Mouse (Mus musculus) megakaryocyte-erythroid progenitor cell, adult 5-6 weeks (primary cell): ENCODE measurements around the gene Elavl4. TPM values are rescaled to one million over a fixed set of nuclear protein-coding genes. Genes with fewer than 3 reads are reported as not detected.

ENCODE experiments used
- ATAC-seq: replicated peaks from 2 replicates; pipeline ENCODE4 v1.8.0; 2016; ENCODE audit warnings: mild to moderate bottlenecking, inconsistent platforms; ENCODE audit not compliant: severe bottlenecking, poor library complexity, low FRiP score, low TSS enrichment
- total RNA-seq, 2 experiments: library from RNA; stranded (forward) in 1 of 2; stranded (reverse) in 1 of 2; fragments of 200-1000, 215-1000 nt in 1 of 2; fragments of >200 nt in 1 of 2; fragmentation: Nextera tagmentation in 1 of 2; gene quantifications; 2 replicates each; pipeline ENCODE4 v1.2.3; 2014 to 2017

Elavl4 gene
- total RNA-seq, 2 experiments from 2014 or later, result not detected

GRCm38 (mm10) chr4:110284446-110284845 lies 67.3 kb downstream of the Elavl4 start:
- no peak for ATAC-seq

DNA sequence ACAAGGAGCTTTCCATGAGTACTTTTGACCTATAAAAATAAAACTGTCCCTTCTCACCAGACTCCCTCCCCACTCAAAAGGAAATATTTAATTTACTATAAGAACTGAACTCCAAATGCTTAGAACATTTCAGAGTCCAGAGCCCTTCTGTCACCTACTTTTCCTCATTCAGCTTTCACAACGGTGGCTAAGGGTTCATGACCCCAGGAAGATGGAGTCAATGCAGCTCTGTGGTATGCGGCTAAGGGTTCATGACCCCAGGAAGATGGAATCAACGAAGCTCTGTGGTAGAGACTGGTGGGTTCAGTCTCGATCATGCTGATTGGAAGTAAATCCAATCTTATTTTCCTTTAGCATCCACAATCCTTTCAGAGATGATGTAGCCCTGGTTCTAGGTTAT lies 81.7 kb downstream of the Elavl4 start:
- no peak for ATAC-seq

GRCm38 (mm10) chr4:110266804-110267575 lies 84.7 kb downstream of the Elavl4 start:
- no peak for ATAC-seq

DNA sequence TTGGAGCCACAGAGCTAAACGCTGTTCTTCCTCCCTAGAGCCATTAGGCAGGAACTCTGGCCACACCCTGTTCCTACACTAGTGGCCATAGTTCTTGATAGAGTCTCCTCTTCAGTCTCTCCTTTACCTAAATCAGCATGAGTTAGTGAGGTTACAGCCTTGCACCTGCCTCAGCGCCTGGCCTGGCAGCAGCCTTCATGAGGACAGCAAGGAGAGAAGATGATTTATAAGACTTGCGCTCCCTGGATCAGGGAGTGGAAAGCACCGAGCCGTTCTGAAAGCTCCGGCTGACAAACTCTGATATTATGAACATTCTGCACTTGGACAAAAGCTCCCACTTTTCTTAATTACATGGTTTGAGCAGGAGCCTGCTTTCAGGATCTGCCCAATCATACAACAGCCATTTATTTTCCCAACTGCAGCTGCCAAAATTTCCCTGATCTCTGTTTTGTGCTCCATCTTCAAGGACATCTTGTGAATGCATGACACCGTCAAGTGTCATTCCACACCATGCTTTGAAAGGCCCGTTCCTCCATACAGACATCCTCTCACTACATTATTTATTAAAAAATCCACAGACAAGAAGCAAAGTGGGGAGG lies 87.3 kb downstream of the Elavl4 start:
- no peak for ATAC-seq

GRCm38 (mm10) chr4:110257360-110257759 lies 94.3 kb downstream of the Elavl4 start:
- no peak for ATAC-seq

GRCm38 (mm10) chr4:110255617-110256016 lies 96.1 kb downstream of the Elavl4 start:
- no peak for ATAC-seq

GRCm38 (mm10) chr4:110250055-110250454 lies 101.7 kb downstream of the Elavl4 start:
- no peak for ATAC-seq

GRCm38 (mm10) chr4:110242879-110243278 lies 108.8 kb downstream of the Elavl4 start:
- ATAC-seq, result no peak

DNA sequence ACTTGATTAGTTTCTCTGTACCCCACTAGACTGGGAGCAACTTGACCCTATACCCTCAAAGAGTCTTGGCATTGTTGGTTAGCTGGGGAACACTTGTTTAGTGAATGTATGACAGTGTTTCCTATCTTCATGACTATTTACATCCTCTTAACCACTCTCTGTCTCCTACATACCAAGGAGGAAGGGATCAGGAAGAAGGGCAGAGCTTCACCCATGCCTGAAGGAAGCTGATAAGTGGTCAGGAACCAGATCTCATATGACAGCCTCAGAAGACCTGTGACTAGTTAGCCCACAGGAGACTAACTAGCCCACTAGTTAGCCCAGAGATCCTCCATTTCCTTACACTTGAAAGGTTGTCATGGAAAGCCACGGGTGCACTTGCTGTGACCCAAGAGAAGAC lies 117.2 kb downstream of the Elavl4 start:
- no peak for ATAC-seq

GRCm38 (mm10) chr4:110232327-110232726 lies 119.4 kb downstream of the Elavl4 start:
- no peak for ATAC-seq

DNA sequence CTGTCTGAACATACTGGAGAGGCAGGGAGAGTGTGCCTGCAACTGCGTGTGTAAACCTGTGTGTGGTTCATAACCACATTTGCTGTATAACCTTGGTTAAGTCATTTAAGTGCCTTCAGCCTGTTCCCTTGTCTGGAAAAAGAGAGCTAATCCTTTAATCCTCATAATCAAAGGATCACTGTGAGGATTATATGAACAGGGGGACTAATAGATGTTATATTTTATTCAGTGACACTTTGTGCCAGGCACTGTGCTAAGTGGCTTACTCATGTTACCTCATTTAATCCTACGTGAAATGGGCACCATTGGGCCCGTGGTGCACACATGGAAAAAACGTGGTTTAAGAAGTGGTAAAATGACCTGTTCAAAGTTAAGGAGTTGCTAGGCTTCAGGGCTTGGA lies 119.9 kb downstream of the Elavl4 start:
- ATAC-seq, result no peak

- no peak for ATAC-seq
These were observed 122.1 kb downstream of the Elavl4 start for GRCm38 (mm10) chr4:110229652-110230051.

DNA sequence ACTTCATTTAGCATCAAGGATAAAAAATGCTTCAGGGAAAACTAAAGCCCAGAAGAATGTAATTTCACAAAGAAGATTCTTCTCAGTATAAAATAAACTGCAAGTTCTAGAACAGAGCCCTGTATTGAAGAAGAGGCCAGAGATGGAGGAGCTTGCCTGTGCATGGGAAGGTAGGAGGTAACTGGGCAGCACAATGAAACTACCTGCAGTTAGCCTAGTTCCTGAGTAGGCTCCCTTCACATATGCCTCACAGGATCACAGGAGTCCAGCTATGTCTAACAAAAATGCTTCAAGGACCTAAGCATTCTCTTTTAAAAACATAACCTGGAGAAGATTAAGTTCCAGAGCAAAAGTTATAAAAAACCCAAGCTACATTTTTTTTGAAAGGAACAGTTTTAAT lies 122.5 kb downstream of the Elavl4 start:
- ATAC-seq, result no peak

DNA sequence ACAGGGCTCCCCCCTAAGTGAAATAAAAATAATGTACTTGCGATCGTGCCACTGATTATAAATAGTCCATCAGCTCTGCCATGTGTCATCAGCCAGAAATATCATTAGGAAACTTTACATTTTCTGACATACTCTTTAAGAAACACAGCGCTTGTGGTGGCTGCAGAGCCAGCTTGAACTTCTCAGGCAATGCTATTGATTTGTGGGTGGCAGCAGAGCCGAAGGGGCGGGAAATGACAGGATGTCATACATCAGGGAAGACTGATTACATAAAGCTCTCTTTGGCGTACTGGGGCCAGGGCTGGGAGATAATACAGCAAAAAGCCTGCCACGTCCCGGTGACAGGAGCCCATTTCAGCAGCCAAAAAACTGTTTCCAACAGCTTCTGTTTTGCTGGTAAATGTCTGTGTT lies 124.1 kb downstream of the Elavl4 start:
- no peak for ATAC-seq

DNA sequence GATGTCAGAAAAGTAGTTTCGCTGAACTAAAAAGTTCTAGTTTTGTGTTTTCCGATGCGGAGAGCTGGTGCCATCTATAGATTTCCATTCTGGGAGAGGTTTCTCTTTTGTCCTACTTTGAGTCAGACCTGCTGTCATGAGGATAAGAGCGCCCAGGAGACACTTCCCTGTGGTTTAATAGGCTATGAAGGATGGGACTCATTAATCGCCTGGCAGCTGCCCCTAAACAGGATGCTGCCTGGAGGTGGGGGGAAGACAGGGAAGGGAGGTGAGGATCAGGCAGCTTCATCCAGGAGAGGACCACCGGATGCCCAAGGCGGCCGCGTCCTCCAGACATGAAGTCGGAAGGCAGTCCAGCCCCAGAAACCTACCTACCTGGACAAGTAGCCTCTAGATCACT lies 126.2 kb downstream of the Elavl4 start:
- ATAC-seq, result no peak

DNA sequence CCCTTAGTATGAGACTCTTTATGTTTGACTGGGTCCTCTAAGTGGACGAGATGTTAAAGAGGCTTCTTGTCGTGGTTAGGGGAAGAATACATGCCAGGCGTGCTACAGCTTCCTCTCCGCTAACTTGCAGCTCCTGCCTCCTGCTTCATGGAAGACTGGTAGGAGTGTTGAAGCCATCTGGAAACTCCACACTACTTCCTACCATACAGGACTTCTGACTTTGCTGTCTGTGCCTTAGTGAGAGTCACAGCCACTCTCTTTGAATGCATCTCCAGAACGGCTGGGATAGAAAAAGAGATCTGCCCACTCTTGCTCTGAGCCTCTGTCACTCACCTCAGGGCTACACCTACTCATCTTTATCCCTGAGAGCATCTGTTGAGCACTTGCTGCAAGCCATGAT lies 132.9 kb downstream of the Elavl4 start:
- no peak for ATAC-seq

- ATAC-seq, result no peak
These were observed 134.2 kb downstream of the Elavl4 start for GRCm38 (mm10) chr4:110217553-110217952.

- no peak for ATAC-seq
These were observed 137.2 kb downstream of the Elavl4 start for GRCm38 (mm10) chr4:110214543-110214942.

DNA sequence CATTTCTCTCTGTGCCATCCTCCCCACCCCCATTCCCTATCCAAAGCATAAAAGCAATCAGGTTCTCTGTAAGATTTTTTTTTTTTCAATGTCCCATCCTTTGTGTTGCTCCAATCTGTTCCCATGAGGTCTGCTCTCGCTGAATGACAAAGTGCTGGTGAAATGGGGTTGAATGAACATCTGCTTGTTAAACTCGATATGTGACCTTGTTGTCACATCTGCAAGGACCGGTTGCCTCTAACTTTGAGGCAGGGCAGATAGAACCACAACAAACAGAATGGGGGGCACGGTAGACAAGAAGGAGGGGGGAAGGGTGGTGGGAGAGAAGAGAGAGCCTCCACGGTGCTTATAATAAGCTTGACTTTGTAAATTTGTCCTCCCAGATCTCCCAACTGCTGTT lies 138.0 kb downstream of the Elavl4 start:
- ATAC-seq, result no peak

DNA sequence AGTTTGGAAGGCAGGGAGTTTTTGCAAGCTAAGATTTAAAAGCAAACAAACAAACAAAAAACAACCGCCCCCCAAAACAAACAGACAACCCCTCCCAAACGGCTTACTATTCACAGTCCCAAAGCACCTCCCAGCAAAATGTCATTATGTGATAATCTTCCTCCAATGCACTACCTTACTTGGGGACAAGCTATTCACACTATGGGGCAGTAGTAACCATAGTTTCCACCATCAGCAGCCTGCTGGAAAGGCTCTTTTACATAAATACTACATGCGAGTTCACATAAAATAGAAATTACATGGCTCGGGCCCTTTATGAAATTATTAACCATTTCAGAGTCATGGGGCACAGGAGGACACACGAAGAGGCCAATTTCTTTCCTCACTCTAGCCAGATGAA lies 141.5 kb downstream of the Elavl4 start:
- ATAC-seq, result no peak

GRCm38 (mm10) chr4:110209613-110210012 lies 142.1 kb downstream of the Elavl4 start:
- ATAC-seq, result no peak
